Mouse (Mus musculus): ENCODE measurements around the gene Gng11. TPM values are rescaled to one million over a fixed set of nuclear protein-coding genes. Genes with fewer than 3 reads are reported as not detected.

Gene Gng11
- 82.4 and 105 TPM in 2 replicates for polyA plus RNA-seq (2012; ENCODE audit: insufficient read depth, insufficient read length, missing spikeins)

DNA sequence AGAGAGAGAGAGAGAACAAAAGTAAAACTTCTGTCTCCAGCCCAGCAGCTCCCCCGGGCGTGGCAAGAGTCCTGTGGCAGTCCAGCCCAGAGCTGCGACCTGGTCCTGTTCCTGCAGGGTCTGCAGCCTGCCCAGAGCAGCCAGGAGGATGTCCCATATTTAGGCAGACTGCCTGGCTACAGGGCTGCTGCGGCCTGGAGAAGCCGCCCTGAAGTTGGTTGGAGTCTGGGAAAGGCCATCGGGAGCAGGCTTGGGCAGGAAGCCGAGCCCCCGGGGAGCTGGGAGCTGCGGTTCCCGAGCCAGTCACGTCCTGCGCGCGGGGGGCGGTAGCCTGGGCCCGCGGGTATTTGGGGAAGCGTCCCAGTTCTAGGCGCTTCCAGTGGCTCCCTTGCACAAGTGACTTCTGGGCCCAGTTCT is at the start of gene Gng11:
Gene Gng11 (plus strand): TSS at position 15 of the 417 bp plus-strand sequence.
- H3K27ac ChIP-seq (replicated peaks; ENCODE audit: low read depth, low read length), result peak within 1 kb of the TSS; percentile 100
- H3K4me3 ChIP-seq (ENCODE audit: insufficient read depth, low read depth, low read length), result peak within 1 kb of the TSS; percentile 94

DNA sequence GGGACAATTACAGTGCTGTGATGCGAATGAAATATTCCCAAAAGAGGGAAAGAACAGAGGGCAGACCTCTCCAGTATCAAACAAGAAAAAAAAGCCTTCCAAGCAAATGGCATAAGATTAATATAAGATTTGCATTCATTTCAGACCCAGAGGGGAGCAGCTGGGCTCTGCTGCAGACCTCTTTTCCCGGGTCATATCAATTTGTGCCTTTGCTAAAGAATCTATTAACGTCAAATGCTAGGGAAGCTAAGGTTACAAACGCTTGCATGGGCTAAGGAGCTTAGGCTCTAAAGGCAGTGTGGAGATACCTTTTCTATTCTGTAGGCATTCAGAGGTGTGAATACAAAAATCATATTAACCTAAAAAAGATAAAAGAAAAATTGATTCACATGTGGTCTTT is 48.7 kb upstream of the Gng11 start:
- Histone ChIP-seq H3K4me1 (ENCODE audit: control insufficient read depth, insufficient read depth, insufficient read length, low read length) (no peaks in the 10 kb centered on the region), H3K27ac (replicated peaks; ENCODE audit: low read depth, low read length) (no peak overlapping the region), H3K4me3 (ENCODE audit: insufficient read depth, low read depth, low read length) (no peak overlapping the region)

More for the DNA sequence above, at the start of gene Gng11:
- peaks cover 2% of the 10 kb centered on the region; the same call in 1 of the 2 replicates for H3K4me1 ChIP-seq (ENCODE audit: control insufficient read depth, insufficient read depth, insufficient read length, low read length)

GRCm38 (mm10) chr6:3967676-3968626 is 35.8 kb upstream of the Gng11 start:
- H3K27ac ChIP-seq (replicated peaks; ENCODE audit: low read depth, low read length), result peak overlapping the region; percentile 32
- no peaks in the 10 kb centered on the region for H3K4me1 ChIP-seq (ENCODE audit: control insufficient read depth, insufficient read depth, insufficient read length, low read length)
- H3K4me3 ChIP-seq (ENCODE audit: insufficient read depth, low read depth, low read length), result peak overlapping the region; percentile 58

- no peak overlapping the region for H3K4me3 ChIP-seq (ENCODE audit: insufficient read depth, low read depth, low read length)
- no peaks in the 10 kb centered on the region for H3K4me1 ChIP-seq (ENCODE audit: control insufficient read depth, insufficient read depth, insufficient read length, low read length)
Observed at GRCm38 (mm10) chr6:3973679-3974078, 30.0 kb upstream of the Gng11 start.

GRCm38 (mm10) chr6:3982661-3983284 is 20.9 kb upstream of the Gng11 start:
- no peaks in the 10 kb centered on the region for H3K4me1 ChIP-seq (ENCODE audit: control insufficient read depth, insufficient read depth, insufficient read length, low read length)

More at GRCm38 (mm10) chr6:3973679-3974078, 30.0 kb upstream of the Gng11 start:
- no peak overlapping the region for H3K27ac ChIP-seq (replicated peaks; ENCODE audit: low read depth, low read length)

GRCm38 (mm10) chr6:3988750-3989149 is 15.0 kb upstream of the Gng11 start, which contains the start of gene Tfpi2:
Gene Tfpi2 (minus strand): TSS chr6:3988919.
- Histone ChIP-seq H3K4me3 (ENCODE audit: insufficient read depth, low read depth, low read length) (no peak within 1 kb of the TSS), H3K27ac (replicated peaks; ENCODE audit: low read depth, low read length) (no peak within 1 kb of the TSS), H3K4me1 (ENCODE audit: control insufficient read depth, insufficient read depth, insufficient read length, low read length) (no peaks in the 10 kb centered on the region)

More at GRCm38 (mm10) chr6:3982661-3983284, 20.9 kb upstream of the Gng11 start:
- Histone ChIP-seq H3K4me3 (ENCODE audit: insufficient read depth, low read depth, low read length) (no peak overlapping the region), H3K27ac (replicated peaks; ENCODE audit: low read depth, low read length) (no peak overlapping the region)

DNA sequence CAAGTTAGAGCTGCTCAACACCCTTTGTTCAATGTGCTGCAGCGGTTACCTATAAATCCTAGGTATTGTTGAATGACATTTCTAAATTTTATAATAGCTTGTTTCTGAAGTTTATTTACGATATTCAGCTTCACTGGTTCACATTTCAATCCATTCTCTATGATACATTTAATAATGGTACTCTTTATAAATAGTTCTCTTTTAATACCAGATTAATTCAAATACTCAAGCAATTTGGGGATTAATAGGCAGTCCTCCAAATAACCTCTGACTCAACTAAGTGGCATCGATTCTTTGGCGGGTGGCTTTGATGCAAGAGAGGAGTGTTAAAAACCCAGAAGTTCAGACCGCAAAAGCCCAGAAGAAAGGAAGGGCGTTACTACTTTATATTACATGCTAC is 10.2 kb upstream of the Gng11 start, which contains the start of gene Gngt1:
Gene Gngt1 (plus strand): TSS at position 301 of the 400 bp plus-strand sequence.
- no peak within 1 kb of the TSS for H3K4me3 ChIP-seq (ENCODE audit: insufficient read depth, low read depth, low read length)
- no peak within 1 kb of the TSS for H3K27ac ChIP-seq (replicated peaks; ENCODE audit: low read depth, low read length)
- no peaks in the 10 kb centered on the region for H3K4me1 ChIP-seq (ENCODE audit: control insufficient read depth, insufficient read depth, insufficient read length, low read length)

- Histone ChIP-seq H3K27ac (replicated peaks; ENCODE audit: low read depth, low read length) (no peak overlapping the region), H3K4me1 (ENCODE audit: control insufficient read depth, insufficient read depth, insufficient read length, low read length) (no peaks in the 10 kb centered on the region), H3K4me3 (ENCODE audit: insufficient read depth, low read depth, low read length) (no peak overlapping the region)
Observed at GRCm38 (mm10) chr6:3998089-3998488, 5.6 kb upstream of the Gng11 start.

- no peak overlapping the region for H3K27ac ChIP-seq (replicated peaks; ENCODE audit: low read depth, low read length)
- H3K4me1 ChIP-seq (ENCODE audit: control insufficient read depth, insufficient read depth, insufficient read length, low read length), result no peaks in the 10 kb centered on the region
- H3K4me3 ChIP-seq (ENCODE audit: insufficient read depth, low read depth, low read length), result no peak overlapping the region
Observed at GRCm38 (mm10) chr6:3999296-3999695, 4.4 kb upstream of the Gng11 start.

- Histone ChIP-seq H3K4me3 (ENCODE audit: insufficient read depth, low read depth, low read length) (no peak overlapping the region), H3K27ac (replicated peaks; ENCODE audit: low read depth, low read length) (no peak overlapping the region; the same call in 1 of the 2 replicates), H3K4me1 (ENCODE audit: control insufficient read depth, insufficient read depth, insufficient read length, low read length) (no peaks in the 10 kb centered on the region)
Observed at GRCm38 (mm10) chr6:4000716-4001115, 3.0 kb upstream of the Gng11 start.

- H3K4me3 ChIP-seq (ENCODE audit: insufficient read depth, low read depth, low read length), result peak overlapping the region; percentile 94
- H3K4me1 ChIP-seq (ENCODE audit: control insufficient read depth, insufficient read depth, insufficient read length, low read length), result peaks cover 2% of the 10 kb centered on the region; the same call in 1 of the 2 replicates
- H3K27ac ChIP-seq (replicated peaks; ENCODE audit: low read depth, low read length), result peak overlapping the region; percentile 100
Observed at GRCm38 (mm10) chr6:4003445-4003844, 259 bp upstream of the Gng11 start.

- H3K27ac ChIP-seq (replicated peaks; ENCODE audit: low read depth, low read length), result peak overlapping the region; percentile 100
- peaks cover 2% of the 10 kb centered on the region; the same call in 1 of the 2 replicates for H3K4me1 ChIP-seq (ENCODE audit: control insufficient read depth, insufficient read depth, insufficient read length, low read length)
- H3K4me3 ChIP-seq (ENCODE audit: insufficient read depth, low read depth, low read length), result peak overlapping the region; percentile 94
Observed at GRCm38 (mm10) chr6:4004808-4005207, 1.1 kb downstream of the Gng11 start.

GRCm38 (mm10) chr6:4008501-4009040 is 4.9 kb downstream of the Gng11 start:
- H3K27ac ChIP-seq (replicated peaks; ENCODE audit: low read depth, low read length), result peak overlapping the region; percentile 75
- H3K4me3 ChIP-seq (ENCODE audit: insufficient read depth, low read depth, low read length), result peak overlapping the region; percentile 2; the same call in 1 of the 2 replicates
- peaks cover 2% of the 10 kb centered on the region; the same call in 1 of the 2 replicates for H3K4me1 ChIP-seq (ENCODE audit: control insufficient read depth, insufficient read depth, insufficient read length, low read length)

DNA sequence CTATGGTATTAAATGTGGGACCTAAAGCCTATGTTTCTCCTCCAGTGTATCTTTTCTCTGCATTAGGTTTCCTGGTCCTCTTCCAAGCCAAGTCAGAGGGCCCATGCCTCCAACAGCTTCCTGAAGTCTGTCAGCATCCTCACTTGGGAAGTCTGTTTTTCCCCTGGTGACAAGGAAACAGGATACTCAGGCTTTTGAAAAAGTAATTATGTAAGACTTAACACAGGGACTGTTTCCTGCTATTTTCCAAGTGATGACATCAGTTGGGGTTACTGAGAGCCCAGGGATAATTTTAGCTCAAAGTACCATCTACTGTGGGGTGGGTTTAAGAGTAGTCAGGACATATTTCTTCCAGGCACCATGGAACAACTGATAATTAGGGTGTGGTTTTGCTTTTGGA is 5.8 kb downstream of the Gng11 start:
- Histone ChIP-seq H3K27ac (replicated peaks; ENCODE audit: low read depth, low read length) (peak overlapping the region; percentile 75), H3K4me3 (ENCODE audit: insufficient read depth, low read depth, low read length) (no peak overlapping the region), H3K4me1 (ENCODE audit: control insufficient read depth, insufficient read depth, insufficient read length, low read length) (peaks cover 2% of the 10 kb centered on the region; the same call in 1 of the 2 replicates)

DNA sequence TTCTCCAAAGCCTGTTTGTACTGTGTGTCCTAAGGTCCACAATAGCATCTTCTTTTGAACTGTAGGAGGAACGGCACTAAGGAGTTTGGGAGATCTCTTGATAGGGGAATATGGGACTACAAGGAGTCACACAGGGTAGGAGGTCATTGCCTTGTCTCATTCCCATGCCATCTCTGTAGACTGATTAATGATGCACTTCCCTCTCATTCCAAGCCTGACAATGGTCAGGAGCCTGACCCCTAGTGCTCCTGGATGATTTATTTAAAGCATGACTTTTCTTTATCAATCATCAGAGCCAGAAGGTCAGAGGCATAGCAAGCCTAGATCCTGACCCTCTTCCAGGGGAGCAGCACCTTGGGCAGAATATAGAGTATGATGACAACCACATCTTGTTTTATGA is 18.9 kb downstream of the Gng11 start:
- H3K4me1 ChIP-seq (ENCODE audit: control insufficient read depth, insufficient read depth, insufficient read length, low read length), result no peaks in the 10 kb centered on the region
- no peak overlapping the region for H3K4me3 ChIP-seq (ENCODE audit: insufficient read depth, low read depth, low read length)
- H3K27ac ChIP-seq (replicated peaks; ENCODE audit: low read depth, low read length), result no peak overlapping the region

Data from brown adipose tissue, adult 24 weeks (tissue).